Mouse (Mus musculus) brain, embryonic 14.5 days (tissue): ENCODE measurements around the gene Urb2.

Experiments used
- CTCF ChIP-seq: fragments of 200-500 bp; IDR thresholded peaks from 2 replicates; pipeline ENCODE4 v1.5.1; 2012; ENCODE audit warnings: inconsistent platforms, mild to moderate bottlenecking, moderate library complexity, borderline replicate concordance; ENCODE audit not compliant: insufficient read depth, insufficient read length; ENCODE audit errors: extremely low read depth
- POLR2A ChIP-seq: fragments of 200-500 bp; IDR thresholded peaks from 2 replicates; pipeline ENCODE4 v1.6.1; 2012; ENCODE audit warnings: mild to moderate bottlenecking, inconsistent platforms, borderline replicate concordance; ENCODE audit not compliant: poor library complexity, insufficient read depth, insufficient read length, severe bottlenecking; ENCODE audit errors: extremely low read depth

DNA sequence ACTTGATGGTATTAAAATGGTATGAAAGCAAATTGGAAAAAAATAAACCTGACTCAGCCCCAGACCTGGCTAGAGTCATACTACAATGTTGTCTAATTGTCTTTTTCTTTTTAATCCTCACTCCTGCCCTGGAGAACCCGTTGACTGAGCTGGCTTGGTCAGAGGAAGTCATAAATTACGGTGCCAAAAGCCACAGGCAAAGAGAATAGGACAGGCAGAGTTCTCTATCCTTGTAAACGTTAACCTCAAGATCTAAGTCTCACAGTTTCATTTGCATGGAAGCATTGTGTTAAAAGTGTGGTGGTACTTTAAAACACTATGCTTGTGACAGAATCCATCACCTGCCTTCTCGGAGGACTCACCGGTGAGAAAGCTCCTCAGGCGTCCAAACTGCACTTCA lies 13.5 kb upstream of the Urb2 start:
- TF ChIP-seq CTCF (no peak), POLR2A (no peak)
